Mouse (Mus musculus): ENCODE measurements at regions not wholly inside any gene's neighbourhood (a gene's known extent, or its start where the extent isn't known, plus 50 kb on each side); places are given as distances from the start of the nearest gene placed in this dataset.
A peak's percentile ranks its signal among the peaks of the same experiment; 100 is the strongest.

GRCm38 (mm10) chr5:75832341-75832740 lies 145.9 kb downstream of the Kdr start:
- Histone ChIP-seq H3K4me1 (ENCODE audit: insufficient read depth, low read length) (peaks cover 19% of the 10 kb centered on the region), H3K9me3 (ENCODE audit: low read length) (no peaks in the 10 kb centered on the region), H3K27ac (ENCODE audit: low read length) (no peak overlapping the region), H3K4me3 (ENCODE audit: low read length) (no peak overlapping the region), H3K9ac (replicated peaks; ENCODE audit: low read length) (no peak overlapping the region), H3K4me2 (replicated peaks; ENCODE audit: low read depth, low read length) (no peak overlapping the region), H3K36me3 (ENCODE audit: insufficient read depth, low read length) (no peaks in the 10 kb centered on the region), H3K27me3 (ENCODE audit: insufficient read depth, low read length) (no peaks in the 10 kb centered on the region)
- ATAC-seq (ENCODE audit: low FRiP score, low TSS enrichment) = no peak
- 76% methylated on average over 5 of the region's 5 CpGs for WGBS

- Histone ChIP-seq H3K9ac (replicated peaks; ENCODE audit: low read length) (no peak overlapping the region), H3K4me3 (ENCODE audit: low read length) (no peak overlapping the region), H3K4me2 (replicated peaks; ENCODE audit: low read depth, low read length) (no peak overlapping the region), H3K9me3 (ENCODE audit: low read length) (no peaks in the 10 kb centered on the region), H3K36me3 (ENCODE audit: insufficient read depth, low read length) (no peaks in the 10 kb centered on the region), H3K4me1 (ENCODE audit: insufficient read depth, low read length) (peaks cover 13% of the 10 kb centered on the region), H3K27me3 (ENCODE audit: insufficient read depth, low read length) (no peaks in the 10 kb centered on the region), H3K27ac (ENCODE audit: low read length) (no peak overlapping the region)
- WGBS = 35% methylated on average over 6 of the region's 6 CpGs
- ATAC-seq (ENCODE audit: low FRiP score, low TSS enrichment) = no peak; the same call in none of the 2 replicates
Observed at GRCm38 (mm10) chr5:75829850-75830625, 148.2 kb downstream of the Kdr start.

GRCm38 (mm10) chr5:75828332-75828731 lies 149.9 kb downstream of the Kdr start:
- 89% methylated on average over 5 of the region's 5 CpGs for WGBS
- Histone ChIP-seq H3K36me3 (ENCODE audit: insufficient read depth, low read length) (no peaks in the 10 kb centered on the region), H3K4me3 (ENCODE audit: low read length) (no peak overlapping the region), H3K9me3 (ENCODE audit: low read length) (no peaks in the 10 kb centered on the region), H3K9ac (replicated peaks; ENCODE audit: low read length) (no peak overlapping the region), H3K27me3 (ENCODE audit: insufficient read depth, low read length) (no peaks in the 10 kb centered on the region), H3K27ac (ENCODE audit: low read length) (no peak overlapping the region), H3K4me2 (replicated peaks; ENCODE audit: low read depth, low read length) (no peak overlapping the region), H3K4me1 (ENCODE audit: insufficient read depth, low read length) (peaks cover 12% of the 10 kb centered on the region)
- ATAC-seq (ENCODE audit: low FRiP score, low TSS enrichment) = no peak

GRCm38 (mm10) chr5:75826283-75827098 lies 151.8 kb downstream of the Kdr start:
- H3K27me3 ChIP-seq (ENCODE audit: insufficient read depth, low read length) = no peaks in the 10 kb centered on the region
- H3K9ac ChIP-seq (replicated peaks; ENCODE audit: low read length) = no peak overlapping the region
- H3K36me3 ChIP-seq (ENCODE audit: insufficient read depth, low read length) = no peaks in the 10 kb centered on the region
- 64% methylated on average over 10 of the region's 10 CpGs for WGBS
- H3K4me2 ChIP-seq (replicated peaks; ENCODE audit: low read depth, low read length) = no peak overlapping the region
- H3K9me3 ChIP-seq (ENCODE audit: low read length) = no peaks in the 10 kb centered on the region
- H3K4me1 ChIP-seq (ENCODE audit: insufficient read depth, low read length) = peaks cover 12% of the 10 kb centered on the region
- no peak overlapping the region for H3K4me3 ChIP-seq (ENCODE audit: low read length)
- H3K27ac ChIP-seq (ENCODE audit: low read length) = 0 out of 2 replicates have a peak overlapping the region, but pooled peaks have one; percentile 7
- no peak for ATAC-seq (ENCODE audit: low FRiP score, low TSS enrichment)

DNA sequence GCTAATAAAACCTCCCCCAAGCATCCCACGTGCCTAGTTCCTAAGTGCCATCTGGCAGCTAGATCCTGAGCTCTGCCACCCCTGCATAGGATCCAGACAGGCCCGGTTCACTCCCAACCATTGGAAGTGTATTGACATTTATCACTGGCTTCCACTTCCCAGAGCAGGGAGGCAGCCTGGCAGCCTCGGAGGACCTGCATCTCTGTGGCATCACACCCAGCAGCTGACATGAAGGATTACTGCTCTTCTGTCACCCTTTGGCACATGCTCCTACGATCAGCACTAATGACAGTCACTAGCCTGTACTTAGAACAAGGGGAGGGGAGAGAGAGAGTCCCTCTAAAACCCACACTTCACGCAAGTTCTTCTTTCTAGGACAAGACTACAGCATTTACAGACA lies 152.7 kb downstream of the Kdr start:
- Histone ChIP-seq H3K36me3 (ENCODE audit: insufficient read depth, low read length) (no peaks in the 10 kb centered on the region), H3K27me3 (ENCODE audit: insufficient read depth, low read length) (no peaks in the 10 kb centered on the region), H3K9ac (replicated peaks; ENCODE audit: low read length) (no peak overlapping the region), H3K4me2 (replicated peaks; ENCODE audit: low read depth, low read length) (no peak overlapping the region), H3K27ac (ENCODE audit: low read length) (no peak overlapping the region), H3K4me1 (ENCODE audit: insufficient read depth, low read length) (peaks cover 9% of the 10 kb centered on the region), H3K9me3 (ENCODE audit: low read length) (no peaks in the 10 kb centered on the region), H3K4me3 (ENCODE audit: low read length) (no peak overlapping the region)
- no peak for ATAC-seq (ENCODE audit: low FRiP score, low TSS enrichment)
- WGBS = 45% methylated on average over 5 of the region's 5 CpGs

GRCm38 (mm10) chr5:75824660-75825059 lies 153.6 kb downstream of the Kdr start:
- no peaks in the 10 kb centered on the region for H3K27me3 ChIP-seq (ENCODE audit: insufficient read depth, low read length)
- 85% methylated on average over 4 of the region's 4 CpGs for WGBS
- H3K9me3 ChIP-seq (ENCODE audit: low read length) = no peaks in the 10 kb centered on the region
- no peak for ATAC-seq (ENCODE audit: low FRiP score, low TSS enrichment)
- no peak overlapping the region for H3K4me3 ChIP-seq (ENCODE audit: low read length)
- no peak overlapping the region for H3K4me2 ChIP-seq (replicated peaks; ENCODE audit: low read depth, low read length)
- no peaks in the 10 kb centered on the region; the same call in 1 of the 2 replicates for H3K4me1 ChIP-seq (ENCODE audit: insufficient read depth, low read length)
- no peaks in the 10 kb centered on the region for H3K36me3 ChIP-seq (ENCODE audit: insufficient read depth, low read length)
- H3K27ac ChIP-seq (ENCODE audit: low read length) = no peak overlapping the region
- H3K9ac ChIP-seq (replicated peaks; ENCODE audit: low read length) = no peak overlapping the region

- Histone ChIP-seq H3K4me1 (ENCODE audit: insufficient read depth, low read length) (no peaks in the 10 kb centered on the region), H3K9me3 (ENCODE audit: low read length) (no peaks in the 10 kb centered on the region), H3K27ac (ENCODE audit: low read length) (no peak overlapping the region), H3K27me3 (ENCODE audit: insufficient read depth, low read length) (no peaks in the 10 kb centered on the region), H3K4me2 (replicated peaks; ENCODE audit: low read depth, low read length) (no peak overlapping the region), H3K4me3 (ENCODE audit: low read length) (no peak overlapping the region), H3K9ac (replicated peaks; ENCODE audit: low read length) (no peak overlapping the region), H3K36me3 (ENCODE audit: insufficient read depth, low read length) (no peaks in the 10 kb centered on the region)
- WGBS = 86% methylated on average over 3 of the region's 3 CpGs
- no peak for ATAC-seq (ENCODE audit: low FRiP score, low TSS enrichment)
Observed at GRCm38 (mm10) chr5:75823646-75824045, 154.6 kb downstream of the Kdr start.

DNA sequence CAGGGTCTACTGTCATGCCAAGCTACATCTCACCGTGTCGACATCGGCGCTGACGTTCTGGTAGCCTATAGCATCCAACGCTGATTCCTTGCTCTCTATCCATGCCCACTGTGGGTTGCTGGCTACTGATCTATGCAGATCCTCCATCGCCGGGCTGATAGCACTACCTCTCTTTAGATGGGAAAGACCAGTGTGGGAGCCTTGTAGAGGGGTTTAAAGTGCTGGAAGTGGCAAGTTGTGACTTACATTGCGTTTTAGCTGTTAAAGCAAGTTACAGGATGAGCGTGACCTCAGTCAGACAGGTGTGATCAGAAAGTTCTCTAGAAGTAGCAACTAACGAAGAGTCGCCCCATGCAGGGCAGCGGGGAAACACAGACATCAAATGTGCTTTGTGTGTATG lies 160.9 kb downstream of the Kdr start:
- Histone ChIP-seq H3K27me3 (ENCODE audit: insufficient read depth, low read length) (no peaks in the 10 kb centered on the region), H3K4me1 (ENCODE audit: insufficient read depth, low read length) (peaks cover 6% of the 10 kb centered on the region; the same call in 1 of the 2 replicates), H3K36me3 (ENCODE audit: insufficient read depth, low read length) (no peaks in the 10 kb centered on the region), H3K27ac (ENCODE audit: low read length) (no peak overlapping the region), H3K4me2 (replicated peaks; ENCODE audit: low read depth, low read length) (no peak overlapping the region), H3K4me3 (ENCODE audit: low read length) (no peak overlapping the region), H3K9me3 (ENCODE audit: low read length) (no peaks in the 10 kb centered on the region), H3K9ac (replicated peaks; ENCODE audit: low read length) (no peak overlapping the region)
- ATAC-seq (ENCODE audit: low FRiP score, low TSS enrichment) = no peak
- 95% methylated on average over 13 of the region's 13 CpGs for WGBS

DNA sequence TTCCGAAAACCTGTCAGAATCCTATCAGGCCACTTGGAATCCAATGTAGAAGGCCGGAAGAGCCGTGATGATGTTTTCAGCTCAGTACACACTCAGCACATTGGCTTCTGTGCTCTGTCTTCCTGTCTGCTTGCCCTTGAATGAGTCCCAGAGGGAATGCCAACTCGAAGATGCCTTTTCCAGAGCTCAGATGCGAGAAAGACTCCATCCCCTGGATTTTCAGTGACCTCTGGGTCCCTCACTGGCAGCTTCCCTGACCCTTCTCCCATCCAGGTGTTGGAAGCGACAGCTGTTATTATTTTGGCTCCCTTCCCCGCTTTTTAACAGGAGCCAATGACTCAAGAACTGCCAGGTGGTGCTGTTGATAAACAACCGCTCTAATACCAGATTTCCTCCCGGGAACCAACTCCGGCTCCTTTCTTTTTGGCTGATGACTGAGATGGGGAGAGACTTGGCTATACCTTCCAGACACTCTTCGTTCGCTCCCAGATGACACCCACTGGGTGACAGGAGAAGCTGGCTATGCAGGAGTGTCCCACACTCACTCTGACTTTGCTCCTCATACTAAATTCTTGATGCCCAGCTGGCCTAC lies 163.8 kb downstream of the Kdr start:
- 67% methylated on average over 12 of the region's 12 CpGs for WGBS
- Histone ChIP-seq H3K9ac (replicated peaks; ENCODE audit: low read length) (no peak overlapping the region), H3K4me1 (ENCODE audit: insufficient read depth, low read length) (peaks cover 6% of the 10 kb centered on the region; the same call in 1 of the 2 replicates), H3K9me3 (ENCODE audit: low read length) (no peaks in the 10 kb centered on the region), H3K27ac (ENCODE audit: low read length) (no peak overlapping the region), H3K4me3 (ENCODE audit: low read length) (no peak overlapping the region), H3K27me3 (ENCODE audit: insufficient read depth, low read length) (no peaks in the 10 kb centered on the region), H3K4me2 (replicated peaks; ENCODE audit: low read depth, low read length) (no peak overlapping the region), H3K36me3 (ENCODE audit: insufficient read depth, low read length) (no peaks in the 10 kb centered on the region)
- ATAC-seq (ENCODE audit: low FRiP score, low TSS enrichment) = 0 out of 2 replicates have a peak, but pooled peaks have one; percentile 31
